Mouse (Mus musculus): ENCODE measurements around the gene Zhx3. TPM values are rescaled to one million over a fixed set of nuclear protein-coding genes. Genes with fewer than 3 reads are reported as not detected.

The Zhx3 gene
- polyA plus RNA-seq, 1 experiment from 2014 or later, result 5.1 TPM

- no peak for ATAC-seq (replicated peaks; ENCODE audit: insufficient number of reproducible peaks, low FRiP score, low TSS enrichment)
- 53% methylated on average over 13 of the region's 13 CpGs for WGBS (ENCODE audit: insufficient replicate concordance)
- H3K9ac ChIP-seq (ENCODE audit: low read depth, low read length), result no peak within 1 kb of the TSS
Observed at GRCm38 (mm10) chr2:160880453-160881195, 7.8 kb upstream of the Zhx3 start, which contains the start of gene Lpin3. Gene Lpin3 (plus strand): TSS chr2:160880670.

GRCm38 (mm10) chr2:160876115-160876514 lies 3.3 kb upstream of the Zhx3 start:
- Histone ChIP-seq H3K36me3 (ENCODE audit: control insufficient read depth, insufficient read depth, low read length) (no peaks in the 10 kb centered on the region), H3K27me3 (ENCODE audit: control insufficient read depth, insufficient read depth, low read length) (no peaks in the 10 kb centered on the region), H3K4me1 (ENCODE audit: control insufficient read depth, insufficient read depth, low read length) (peaks cover 7% of the 10 kb centered on the region), H3K9ac (ENCODE audit: low read depth, low read length) (no peak overlapping the region), H3K27ac (ENCODE audit: low read depth, low read length) (no peak overlapping the region), H3K4me2 (no peak overlapping the region), H3K9me3 (replicated peaks; ENCODE audit: control insufficient read depth, low read length) (no peaks in the 10 kb centered on the region), H3K4me3 (ENCODE audit: low read depth, low read length) (no peak overlapping the region)
- ATAC-seq (replicated peaks; ENCODE audit: insufficient number of reproducible peaks, low FRiP score, low TSS enrichment), result no peak
- WGBS (ENCODE audit: insufficient replicate concordance), result 74% methylated on average over 4 of the region's 4 CpGs

More at GRCm38 (mm10) chr2:160880453-160881195, 7.8 kb upstream of the Zhx3 start, which contains the start of gene Lpin3:
- H3K27me3 ChIP-seq (ENCODE audit: control insufficient read depth, insufficient read depth, low read length), result no peaks in the 10 kb centered on the region
- no peaks in the 10 kb centered on the region for H3K36me3 ChIP-seq (ENCODE audit: control insufficient read depth, insufficient read depth, low read length)
- H3K4me2 ChIP-seq, result no peak within 1 kb of the TSS
- H3K27ac ChIP-seq (ENCODE audit: low read depth, low read length), result no peak within 1 kb of the TSS
- peaks cover 3% of the 10 kb centered on the region; the same call in 1 of the 2 replicates for H3K4me1 ChIP-seq (ENCODE audit: control insufficient read depth, insufficient read depth, low read length)
- no peaks in the 10 kb centered on the region for H3K9me3 ChIP-seq (replicated peaks; ENCODE audit: control insufficient read depth, low read length)
- no peak within 1 kb of the TSS for H3K4me3 ChIP-seq (ENCODE audit: low read depth, low read length)

GRCm38 (mm10) chr2:160874231-160874877 lies 1.6 kb upstream of the Zhx3 start:
- Histone ChIP-seq H3K4me3 (ENCODE audit: low read depth, low read length) (no peak overlapping the region), H3K36me3 (ENCODE audit: control insufficient read depth, insufficient read depth, low read length) (no peaks in the 10 kb centered on the region), H3K4me1 (ENCODE audit: control insufficient read depth, insufficient read depth, low read length) (peaks cover 4% of the 10 kb centered on the region; the same call in 1 of the 2 replicates), H3K9me3 (replicated peaks; ENCODE audit: control insufficient read depth, low read length) (no peaks in the 10 kb centered on the region), H3K27me3 (ENCODE audit: control insufficient read depth, insufficient read depth, low read length) (no peaks in the 10 kb centered on the region), H3K27ac (ENCODE audit: low read depth, low read length) (no peak overlapping the region), H3K9ac (ENCODE audit: low read depth, low read length) (no peak overlapping the region), H3K4me2 (no peak overlapping the region)
- 69% methylated on average over 5 of the region's 5 CpGs for WGBS (ENCODE audit: insufficient replicate concordance)
- ATAC-seq (replicated peaks; ENCODE audit: insufficient number of reproducible peaks, low FRiP score, low TSS enrichment), result no peak

- Histone ChIP-seq H3K4me1 (ENCODE audit: control insufficient read depth, insufficient read depth, low read length) (peaks cover 4% of the 10 kb centered on the region; the same call in 1 of the 2 replicates), H3K27me3 (ENCODE audit: control insufficient read depth, insufficient read depth, low read length) (no peaks in the 10 kb centered on the region), H3K4me2 (peak overlapping the region; percentile 92), H3K27ac (ENCODE audit: low read depth, low read length) (peak overlapping the region; percentile 91), H3K4me3 (ENCODE audit: low read depth, low read length) (peak overlapping the region; percentile 89), H3K36me3 (ENCODE audit: control insufficient read depth, insufficient read depth, low read length) (no peaks in the 10 kb centered on the region), H3K9me3 (replicated peaks; ENCODE audit: control insufficient read depth, low read length) (no peaks in the 10 kb centered on the region), H3K9ac (ENCODE audit: low read depth, low read length) (peak overlapping the region; percentile 84)
- WGBS (ENCODE audit: insufficient replicate concordance), result under 1% methylated on average over 35 of the region's 47 CpGs
- ATAC-seq (replicated peaks; ENCODE audit: insufficient number of reproducible peaks, low FRiP score, low TSS enrichment), result peak; percentile 89
Observed at GRCm38 (mm10) chr2:160872395-160872794, 403 bp downstream of the Zhx3 start.

GRCm38 (mm10) chr2:160871310-160871709 lies 1.5 kb downstream of the Zhx3 start:
- Histone ChIP-seq H3K27ac (ENCODE audit: low read depth, low read length) (no peak overlapping the region), H3K4me2 (no peak overlapping the region)

GRCm38 (mm10) chr2:160869446-160869845 lies 3.4 kb downstream of the Zhx3 start:
- Histone ChIP-seq H3K36me3 (ENCODE audit: control insufficient read depth, insufficient read depth, low read length) (no peaks in the 10 kb centered on the region), H3K27ac (ENCODE audit: low read depth, low read length) (no peak overlapping the region), H3K9ac (ENCODE audit: low read depth, low read length) (no peak overlapping the region), H3K4me3 (ENCODE audit: low read depth, low read length) (no peak overlapping the region), H3K27me3 (ENCODE audit: control insufficient read depth, insufficient read depth, low read length) (no peaks in the 10 kb centered on the region), H3K4me1 (ENCODE audit: control insufficient read depth, insufficient read depth, low read length) (peaks cover 4% of the 10 kb centered on the region; the same call in 1 of the 2 replicates), H3K9me3 (replicated peaks; ENCODE audit: control insufficient read depth, low read length) (no peaks in the 10 kb centered on the region), H3K4me2 (no peak overlapping the region)
- ATAC-seq (replicated peaks; ENCODE audit: insufficient number of reproducible peaks, low FRiP score, low TSS enrichment), result no peak
- WGBS (ENCODE audit: insufficient replicate concordance), result 75% methylated on average over 3 of the region's 3 CpGs

More at GRCm38 (mm10) chr2:160871310-160871709, 1.5 kb downstream of the Zhx3 start:
- no peaks in the 10 kb centered on the region for H3K36me3 ChIP-seq (ENCODE audit: control insufficient read depth, insufficient read depth, low read length)
- no peak overlapping the region for H3K9ac ChIP-seq (ENCODE audit: low read depth, low read length)
- H3K4me3 ChIP-seq (ENCODE audit: low read depth, low read length), result no peak overlapping the region
- ATAC-seq (replicated peaks; ENCODE audit: insufficient number of reproducible peaks, low FRiP score, low TSS enrichment), result no peak
- WGBS (ENCODE audit: insufficient replicate concordance), result 84% methylated on average over 3 of the region's 3 CpGs
- H3K9me3 ChIP-seq (replicated peaks; ENCODE audit: control insufficient read depth, low read length), result no peaks in the 10 kb centered on the region
- H3K27me3 ChIP-seq (ENCODE audit: control insufficient read depth, insufficient read depth, low read length), result no peaks in the 10 kb centered on the region
- peaks cover 4% of the 10 kb centered on the region; the same call in 1 of the 2 replicates for H3K4me1 ChIP-seq (ENCODE audit: control insufficient read depth, insufficient read depth, low read length)

GRCm38 (mm10) chr2:160865266-160865665 lies 7.5 kb downstream of the Zhx3 start:
- H3K36me3 ChIP-seq (ENCODE audit: control insufficient read depth, insufficient read depth, low read length), result no peaks in the 10 kb centered on the region
- H3K27ac ChIP-seq (ENCODE audit: low read depth, low read length), result no peak overlapping the region
- no peak overlapping the region for H3K4me2 ChIP-seq
- H3K4me3 ChIP-seq (ENCODE audit: low read depth, low read length), result no peak overlapping the region
- H3K9ac ChIP-seq (ENCODE audit: low read depth, low read length), result no peak overlapping the region
- 82% methylated on average over 2 of the region's 2 CpGs for WGBS (ENCODE audit: insufficient replicate concordance)
- H3K27me3 ChIP-seq (ENCODE audit: control insufficient read depth, insufficient read depth, low read length), result no peaks in the 10 kb centered on the region
- no peak for ATAC-seq (replicated peaks; ENCODE audit: insufficient number of reproducible peaks, low FRiP score, low TSS enrichment)
- H3K9me3 ChIP-seq (replicated peaks; ENCODE audit: control insufficient read depth, low read length), result no peaks in the 10 kb centered on the region
- H3K4me1 ChIP-seq (ENCODE audit: control insufficient read depth, insufficient read depth, low read length), result no peaks in the 10 kb centered on the region

GRCm38 (mm10) chr2:160864112-160864511 lies 8.7 kb downstream of the Zhx3 start:
- H3K4me3 ChIP-seq (ENCODE audit: low read depth, low read length), result no peak overlapping the region
- no peaks in the 10 kb centered on the region for H3K36me3 ChIP-seq (ENCODE audit: control insufficient read depth, insufficient read depth, low read length)
- no peak overlapping the region for H3K9ac ChIP-seq (ENCODE audit: low read depth, low read length)
- no peak overlapping the region for H3K4me2 ChIP-seq
- 82% methylated on average over 1 of the region's 1 CpGs for WGBS (ENCODE audit: insufficient replicate concordance)
- H3K27ac ChIP-seq (ENCODE audit: low read depth, low read length), result no peak overlapping the region
- H3K9me3 ChIP-seq (replicated peaks; ENCODE audit: control insufficient read depth, low read length), result no peaks in the 10 kb centered on the region
- ATAC-seq (replicated peaks; ENCODE audit: insufficient number of reproducible peaks, low FRiP score, low TSS enrichment), result no peak
- H3K4me1 ChIP-seq (ENCODE audit: control insufficient read depth, insufficient read depth, low read length), result no peaks in the 10 kb centered on the region
- H3K27me3 ChIP-seq (ENCODE audit: control insufficient read depth, insufficient read depth, low read length), result no peaks in the 10 kb centered on the region

Measured in heart, embryonic 11.5 days (tissue).